Mouse (Mus musculus): ENCODE results near the gene U2af2. TPM values are rescaled to one million over a fixed set of nuclear protein-coding genes. Genes with fewer than 3 reads are reported as not detected.

U2af2 gene
- polyA plus RNA-seq, 1 experiment: 159 TPM

DNA sequence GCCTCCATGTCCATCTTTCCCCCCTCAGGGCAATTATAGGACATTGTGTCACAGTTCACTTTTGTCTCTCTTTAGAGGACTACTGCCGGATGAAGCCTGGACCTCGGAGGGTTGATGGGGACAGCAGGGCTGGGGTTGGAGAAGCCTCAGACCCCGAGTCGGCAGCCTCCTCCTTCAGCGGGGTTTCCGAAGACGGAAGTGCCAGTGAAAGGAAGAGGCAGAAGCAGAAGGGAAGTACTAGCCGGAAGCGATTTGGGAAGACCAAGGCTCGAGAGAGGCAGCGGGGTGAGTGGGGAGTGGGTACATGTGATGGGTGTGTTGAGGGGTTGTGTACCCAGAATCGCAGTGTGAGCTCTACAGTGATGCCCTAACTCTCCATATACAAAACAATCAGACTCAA, 2.5 kb upstream of the U2af2 start:
- Histone ChIP-seq H3K27me3 (ENCODE audit: control insufficient read depth, insufficient read depth, insufficient read length) (peaks cover 13% of the 10 kb centered on the region), H3ac (ENCODE audit: control insufficient read depth, insufficient read length) (no peak overlapping the region), H3K4me3 (peak overlapping the region; percentile 96), H3K4me2 (ENCODE audit: low read depth) (peak overlapping the region; percentile 97), H3K36me3 (ENCODE audit: control insufficient read depth, insufficient read depth) (no peaks in the 10 kb centered on the region), H3K79me2 (ENCODE audit: control insufficient read depth, insufficient read depth) (peaks cover 19% of the 10 kb centered on the region)
- TF ChIP-seq MYOD1 (IDR thresholded peaks at IDR 0.05; ENCODE audit: control insufficient read depth in 1 of 3, insufficient read length in 2 of 3, low read depth in 2 of 3) (no peak), POLR2A (IDR thresholded peaks at IDR 0.05; ENCODE audit: insufficient read length, low read depth) (no peak), USF1 (IDR thresholded peaks at IDR 0.05; ENCODE audit: low read depth) (no peak), POLR2AphosphoS2 (IDR thresholded peaks at IDR 0.05; ENCODE audit: insufficient read length, low read depth) (no peak), SRF (IDR thresholded peaks at IDR 0.05; ENCODE audit: control insufficient read depth, insufficient read length, low read depth) (no peak)

DNA sequence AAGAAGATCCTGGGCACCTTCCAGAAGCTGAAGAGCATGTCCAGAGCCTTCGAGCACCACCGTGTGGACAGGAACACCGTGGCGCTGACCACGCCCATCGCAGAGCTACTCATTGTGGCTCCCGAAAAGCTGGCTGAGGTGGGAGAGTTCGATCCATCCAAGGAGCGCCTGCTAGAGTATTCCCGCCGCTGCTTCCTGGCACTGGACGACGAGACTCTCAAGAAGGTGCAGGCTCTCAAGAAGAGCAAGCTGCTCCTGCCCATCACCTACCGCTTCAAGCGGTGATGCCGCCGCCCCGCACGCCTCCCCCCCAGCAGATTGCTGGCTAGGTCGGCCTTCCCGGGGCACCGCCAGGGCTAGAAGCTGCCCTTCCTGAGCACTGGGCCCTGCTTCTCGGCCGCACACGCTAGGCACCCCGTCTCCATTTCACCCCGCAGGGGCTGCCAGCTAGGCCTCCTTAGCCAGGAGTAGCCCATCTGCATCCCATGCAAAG, 1.7 kb upstream of the U2af2 start:
- H3ac ChIP-seq (ENCODE audit: control insufficient read depth, insufficient read length): peak overlapping the region; percentile 96
- H3K36me3 ChIP-seq (ENCODE audit: control insufficient read depth, insufficient read depth): no peaks in the 10 kb centered on the region
- peak overlapping the region; percentile 97 for H3K4me2 ChIP-seq (ENCODE audit: low read depth)
- H3K27me3 ChIP-seq (ENCODE audit: control insufficient read depth, insufficient read depth, insufficient read length): peaks cover 13% of the 10 kb centered on the region
- peaks cover 28% of the 10 kb centered on the region for H3K79me2 ChIP-seq (ENCODE audit: control insufficient read depth, insufficient read depth)
- peak overlapping the region; percentile 96 for H3K4me3 ChIP-seq
- TF ChIP-seq REST (IDR thresholded peaks at IDR 0.05; ENCODE audit: insufficient read depth, insufficient read length) (no peak), MYOD1 (IDR thresholded peaks at IDR 0.05; ENCODE audit: control insufficient read depth in 1 of 3, insufficient read length in 2 of 3, low read depth in 2 of 3) (no peak), MYOG (IDR thresholded peaks at IDR 0.05; ENCODE audit: control insufficient read depth in 1 of 3, insufficient read depth in 1 of 3, insufficient read length in 2 of 3, low read depth in 2 of 3) (peak in 1 of 3 experiments; percentile 1), TCF3 (IDR thresholded peaks at IDR 0.05; ENCODE audit: insufficient read length, low read depth) (no peak), TCF12 (IDR thresholded peaks at IDR 0.05; ENCODE audit: insufficient read depth, poor library complexity, severe bottlenecking) (no peak), E2F4 (IDR thresholded peaks at IDR 0.05; ENCODE audit: insufficient read depth) (no peak), USF1 (IDR thresholded peaks at IDR 0.05; ENCODE audit: low read depth) (no peak), POLR2A (IDR thresholded peaks at IDR 0.05; ENCODE audit: insufficient read length, low read depth) (no peak)

GRCm38 (mm10) chr7:5060944-5061773, 784 bp upstream of the U2af2 start:
- peak overlapping the region; percentile 97 for H3K4me2 ChIP-seq (ENCODE audit: low read depth)
- no peaks in the 10 kb centered on the region for H3K36me3 ChIP-seq (ENCODE audit: control insufficient read depth, insufficient read depth)
- TF ChIP-seq MYOD1 (IDR thresholded peaks at IDR 0.05; ENCODE audit: control insufficient read depth in 1 of 3, insufficient read length in 2 of 3, low read depth in 2 of 3) (no peak), REST (IDR thresholded peaks at IDR 0.05; ENCODE audit: insufficient read depth, insufficient read length) (no peak), E2F4 (IDR thresholded peaks at IDR 0.05; ENCODE audit: insufficient read depth) (no peak), MAX (IDR thresholded peaks at IDR 0.05; ENCODE audit: low read depth) (no peak), SRF (IDR thresholded peaks at IDR 0.05; ENCODE audit: control insufficient read depth, insufficient read length, low read depth) (no peak), USF1 (IDR thresholded peaks at IDR 0.05; ENCODE audit: low read depth) (no peak), TCF12 (IDR thresholded peaks at IDR 0.05; ENCODE audit: insufficient read depth, poor library complexity, severe bottlenecking) (no peak), MYOG (IDR thresholded peaks at IDR 0.05; ENCODE audit: control insufficient read depth in 1 of 3, insufficient read depth in 1 of 3, insufficient read length in 2 of 3, low read depth in 2 of 3) (no peak), POLR2A (IDR thresholded peaks at IDR 0.05; ENCODE audit: insufficient read length, low read depth) (no peak), CEBPB (IDR thresholded peaks at IDR 0.05; ENCODE audit: insufficient read depth, poor library complexity, severe bottlenecking) (no peak), TCF3 (IDR thresholded peaks at IDR 0.05; ENCODE audit: insufficient read length, low read depth) (no peak), POLR2AphosphoS2 (IDR thresholded peaks at IDR 0.05; ENCODE audit: insufficient read length, low read depth) (no peak)
- H3ac ChIP-seq (ENCODE audit: control insufficient read depth, insufficient read length): peak overlapping the region; percentile 96
- H3K4me3 ChIP-seq: peak overlapping the region; percentile 96
- H3K27me3 ChIP-seq (ENCODE audit: control insufficient read depth, insufficient read depth, insufficient read length): peaks cover 9% of the 10 kb centered on the region
- peaks cover 37% of the 10 kb centered on the region for H3K79me2 ChIP-seq (ENCODE audit: control insufficient read depth, insufficient read depth)

GRCm38 (mm10) chr7:5062360-5063001, 538 bp downstream of the U2af2 start:
- TF ChIP-seq MYOG (IDR thresholded peaks at IDR 0.05; ENCODE audit: control insufficient read depth in 1 of 3, insufficient read depth in 1 of 3, insufficient read length in 2 of 3, low read depth in 2 of 3) (no peak), REST (IDR thresholded peaks at IDR 0.05; ENCODE audit: insufficient read depth, insufficient read length) (no peak), POLR2AphosphoS2 (IDR thresholded peaks at IDR 0.05; ENCODE audit: insufficient read length, low read depth) (peak; percentile 29), MYOD1 (IDR thresholded peaks at IDR 0.05; ENCODE audit: control insufficient read depth in 1 of 3, insufficient read length in 2 of 3, low read depth in 2 of 3) (no peak), TCF3 (IDR thresholded peaks at IDR 0.05; ENCODE audit: insufficient read length, low read depth) (no peak), USF1 (IDR thresholded peaks at IDR 0.05; ENCODE audit: low read depth) (peak; percentile 81), POLR2A (IDR thresholded peaks at IDR 0.05; ENCODE audit: insufficient read length, low read depth) (no peak), TCF12 (IDR thresholded peaks at IDR 0.05; ENCODE audit: insufficient read depth, poor library complexity, severe bottlenecking) (no peak), E2F4 (IDR thresholded peaks at IDR 0.05; ENCODE audit: insufficient read depth) (no peak), SRF (IDR thresholded peaks at IDR 0.05; ENCODE audit: control insufficient read depth, insufficient read length, low read depth) (no peak)
- peak overlapping the region; percentile 96 for H3ac ChIP-seq (ENCODE audit: control insufficient read depth, insufficient read length)
- peak overlapping the region; percentile 96 for H3K4me3 ChIP-seq
- H3K79me2 ChIP-seq (ENCODE audit: control insufficient read depth, insufficient read depth): peaks cover 50% of the 10 kb centered on the region
- peaks cover 7% of the 10 kb centered on the region for H3K36me3 ChIP-seq (ENCODE audit: control insufficient read depth, insufficient read depth)
- peak overlapping the region; percentile 89 for H3K4me2 ChIP-seq (ENCODE audit: low read depth)
- H3K27me3 ChIP-seq (ENCODE audit: control insufficient read depth, insufficient read depth, insufficient read length): no peaks in the 10 kb centered on the region
